Mouse (Mus musculus) intestine, postnatal 0 days (tissue): ENCODE measurements around the gene Stap2. TPM values are rescaled to one million over a fixed set of nuclear protein-coding genes. Genes with fewer than 3 reads are reported as not detected.

Experiments used
- ATAC-seq: fragments of 200-750 bp; cut with Nextera tagmentation; 2 replicates; pipeline ENCODE4 v1.8.0; 2017; ENCODE audit warnings: mild to moderate bottlenecking, moderate TSS enrichment, moderate library complexity
- H3K27ac ChIP-seq: fragments of 300-500 bp; sonication (generic); 2 replicates; pipeline ENCODE4 v1.5.1; 2014; ENCODE audit warnings: mild to moderate bottlenecking, low read depth, low read length, moderate library complexity
- H3K27me3 ChIP-seq: fragments of 300-500 bp; sonication (generic); replicated peaks from 2 replicates; pipeline ENCODE4 v1.6.1; 2014; ENCODE audit warnings: low read length, mixed read lengths; ENCODE audit not compliant: control insufficient read depth, insufficient read depth
- H3K36me3 ChIP-seq: fragments of 300-500 bp; sonication (generic); 2 replicates; pipeline ENCODE4 v1.6.1; 2014; ENCODE audit warnings: mild to moderate bottlenecking, moderate library complexity; ENCODE audit not compliant: control insufficient read depth, insufficient read depth
- H3K4me1 ChIP-seq: fragments of 300-500 bp; sonication (generic); replicated peaks from 2 replicates; pipeline ENCODE4 v1.6.1; 2014; ENCODE audit warnings: antibody characterized with exemption, low read length, mixed read lengths; ENCODE audit not compliant: control insufficient read depth, insufficient read depth
- H3K4me2 ChIP-seq: fragments of 300-500 bp; sonication (generic); replicated peaks from 2 replicates; pipeline ENCODE4 v1.6.1; 2014; ENCODE audit warnings: low read depth, mild to moderate bottlenecking, moderate library complexity
- H3K4me3 ChIP-seq: fragments of 300-500 bp; sonication (generic); 2 replicates; pipeline ENCODE4 v1.5.1; 2014; ENCODE audit warnings: low read depth, low read length
- H3K9ac ChIP-seq: fragments of 300-500 bp; sonication (generic); 2 replicates; pipeline ENCODE4 v1.6.1; 2014; ENCODE audit warnings: mild to moderate bottlenecking, low read depth, low read length
- H3K9me3 ChIP-seq: fragments of 300-500 bp; sonication (generic); 2 replicates; pipeline ENCODE4 v1.6.1; 2016; ENCODE audit warnings: mixed run types; ENCODE audit not compliant: control insufficient read depth
- CTCF ChIP-seq: sonication (generic); IDR thresholded peaks from 2 replicates; pipeline ENCODE4 v1.5.1; 2016; ENCODE audit warnings: low read depth, mild to moderate bottlenecking, control low read depth, antibody characterized with exemption, moderate library complexity
- WGBS: fragments of 180-500 bp; shearing (Covaris S2); extraction: QIAGEN DNeasy Blood & Tissue Kit; methylation state at CpG from one replicate; pipeline ENCODE4 v1.1.7; 2014; 5-methylcytosine and 5-hydroxymethylcytosine counted together
- polyA plus RNA-seq: library from polyadenylated mRNA; unstranded; fragments of >200 nt; fragmentation: Nextera tagmentation; extraction: Ambion mirVana; gene quantifications from 2 replicates; pipeline ENCODE4 v1.2.1, GENCODE M21; 2015

The Stap2 gene
- polyA plus RNA-seq, 1 experiment from 2014 or later, result 82.8 TPM

GRCm38 (mm10) chr17:56016793-56017785 lies 11.7 kb upstream of the Stap2 start:
- Histone ChIP-seq H3K36me3 (peaks cover 72% of the 10 kb centered on the region), H3K27ac (no peak overlapping the region), H3K4me2 (no peak overlapping the region), H3K9me3 (no peaks in the 10 kb centered on the region), H3K4me1 (no peaks in the 10 kb centered on the region), H3K4me3 (no peak overlapping the region), H3K27me3 (no peaks in the 10 kb centered on the region), H3K9ac (no peak overlapping the region)
- no peak for ATAC-seq
- 73% methylated on average over 15 of the region's 15 CpGs for WGBS
- TF ChIP-seq CTCF, result no peak

GRCm38 (mm10) chr17:56016382-56016781 lies 11.0 kb upstream of the Stap2 start:
- H3K4me3 ChIP-seq, result no peak overlapping the region
- TF ChIP-seq CTCF, result no peak
- no peak for ATAC-seq

GRCm38 (mm10) chr17:56015293-56015692 lies 9.9 kb upstream of the Stap2 start:
- WGBS, result 89% methylated on average over 9 of the region's 9 CpGs
- no peak overlapping the region for H3K4me3 ChIP-seq
- TF ChIP-seq CTCF, result no peak
- no peaks in the 10 kb centered on the region for H3K27me3 ChIP-seq
- no peak for ATAC-seq
- H3K9ac ChIP-seq, result no peak overlapping the region
- peaks cover 78% of the 10 kb centered on the region for H3K36me3 ChIP-seq
- H3K4me1 ChIP-seq, result 0 out of 2 replicates have a peak, but pooled peaks cover 2% of the 10 kb centered on the region
- no peaks in the 10 kb centered on the region for H3K9me3 ChIP-seq
- no peak overlapping the region for H3K4me2 ChIP-seq
- no peak overlapping the region for H3K27ac ChIP-seq

More at GRCm38 (mm10) chr17:56016382-56016781, 11.0 kb upstream of the Stap2 start:
- H3K9ac ChIP-seq, result no peak overlapping the region
- H3K4me2 ChIP-seq, result no peak overlapping the region
- no peaks in the 10 kb centered on the region for H3K9me3 ChIP-seq
- WGBS, result 80% methylated on average over 8 of the region's 8 CpGs
- H3K27me3 ChIP-seq, result no peaks in the 10 kb centered on the region
- no peaks in the 10 kb centered on the region for H3K4me1 ChIP-seq
- H3K27ac ChIP-seq, result no peak overlapping the region
- peaks cover 79% of the 10 kb centered on the region for H3K36me3 ChIP-seq

GRCm38 (mm10) chr17:56011441-56011840 lies 6.1 kb upstream of the Stap2 start:
- no peak for ATAC-seq
- TF ChIP-seq CTCF, result no peak
- WGBS, result 89% methylated on average over 7 of the region's 7 CpGs

GRCm38 (mm10) chr17:56010681-56011080 lies 5.3 kb upstream of the Stap2 start:
- Histone ChIP-seq H3K4me2 (peak overlapping the region; percentile 94), H3K36me3 (peaks cover 33% of the 10 kb centered on the region), H3K4me3 (peak overlapping the region; percentile 6), H3K9ac (0 out of 2 replicates have a peak overlapping the region, but pooled peaks have one; percentile 58), H3K4me1 (peaks cover 11% of the 10 kb centered on the region; the same call in 1 of the 2 replicates), H3K27me3 (no peaks in the 10 kb centered on the region), H3K9me3 (no peaks in the 10 kb centered on the region), H3K27ac (no peak overlapping the region)
- peak; percentile 98 for TF ChIP-seq CTCF
- ATAC-seq, result no peak
- WGBS, result 7% methylated on average over 7 of the region's 9 CpGs

More at GRCm38 (mm10) chr17:56011441-56011840, 6.1 kb upstream of the Stap2 start:
- no peak overlapping the region for H3K4me3 ChIP-seq
- H3K27me3 ChIP-seq, result no peaks in the 10 kb centered on the region
- no peaks in the 10 kb centered on the region for H3K9me3 ChIP-seq
- H3K4me1 ChIP-seq, result peaks cover 11% of the 10 kb centered on the region; the same call in 1 of the 2 replicates
- no peak overlapping the region for H3K9ac ChIP-seq
- no peak overlapping the region for H3K27ac ChIP-seq
- H3K36me3 ChIP-seq, result peaks cover 41% of the 10 kb centered on the region
- no peak overlapping the region for H3K4me2 ChIP-seq

- no peak for ATAC-seq
- H3K36me3 ChIP-seq, result peaks cover 29% of the 10 kb centered on the region
- TF ChIP-seq CTCF, result no peak
- H3K9me3 ChIP-seq, result no peaks in the 10 kb centered on the region
- no peak overlapping the region for H3K27ac ChIP-seq
- peak overlapping the region; percentile 94 for H3K4me2 ChIP-seq
- H3K4me1 ChIP-seq, result peaks cover 11% of the 10 kb centered on the region; the same call in 1 of the 2 replicates
- H3K4me3 ChIP-seq, result peak overlapping the region; percentile 87
- H3K27me3 ChIP-seq, result no peaks in the 10 kb centered on the region
- 59% methylated on average over 14 of the region's 14 CpGs for WGBS
- H3K9ac ChIP-seq, result 0 out of 2 replicates have a peak overlapping the region, but pooled peaks have one; percentile 58
These were observed 4.9 kb upstream of the Stap2 start for GRCm38 (mm10) chr17:56010255-56010654.
